Mouse (Mus musculus) stomach, embryonic 15.5 days (tissue): ENCODE data around the gene Spata21. TPM values are rescaled to one million over a fixed set of nuclear protein-coding genes. Genes with fewer than 3 reads are reported as not detected.

Experiments used
- ATAC-seq: fragments of 200-750 bp; cut with Nextera tagmentation; 2 replicates; pipeline ENCODE4 v1.8.0; 2017; ENCODE audit warnings: low read depth, moderate number of reproducible peaks, moderate TSS enrichment; ENCODE audit not compliant: insufficient read depth, low FRiP score
- H3K27ac ChIP-seq: fragments of 300-500 bp; sonication (generic); 2 replicates; pipeline ENCODE4 v1.5.1; 2015; ENCODE audit warnings: mild to moderate bottlenecking, inconsistent platforms
- H3K27me3 ChIP-seq: fragments of 300-500 bp; sonication (generic); replicated peaks from 2 replicates; pipeline ENCODE4 v1.6.1; 2015; ENCODE audit warnings: inconsistent platforms
- H3K36me3 ChIP-seq: fragments of 300-500 bp; sonication (generic); 2 replicates; pipeline ENCODE4 v1.6.1; 2015; ENCODE audit warnings: inconsistent platforms
- H3K4me1 ChIP-seq: fragments of 300-500 bp; sonication (generic); 2 replicates; pipeline ENCODE4 v1.6.1; 2015; ENCODE audit warnings: inconsistent platforms
- H3K4me2 ChIP-seq: fragments of 300-500 bp; sonication (generic); 2 replicates; pipeline ENCODE4 v1.6.1; 2015; ENCODE audit warnings: mild to moderate bottlenecking, inconsistent platforms
- H3K4me3 ChIP-seq: fragments of 300-500 bp; sonication (generic); replicated peaks from 2 replicates; pipeline ENCODE4 v1.5.1; 2015; ENCODE audit warnings: inconsistent platforms
- H3K9ac ChIP-seq: fragments of 300-500 bp; sonication (generic); 2 replicates; pipeline ENCODE4 v1.6.1; 2015; ENCODE audit warnings: inconsistent platforms
- H3K9me3 ChIP-seq: fragments of 300-500 bp; sonication (generic); 2 replicates; pipeline ENCODE4 v1.6.1; 2016; ENCODE audit warnings: inconsistent platforms
- WGBS: fragments of 180-500 bp; shearing (Covaris S2); methylation state at CpG from one replicate; pipeline ENCODE4 v1.1.7; 2015; 5-methylcytosine and 5-hydroxymethylcytosine counted together
- polyA plus RNA-seq: library from polyadenylated mRNA; unstranded; fragments of >200 nt; fragmentation: Nextera tagmentation; extraction: Ambion mirVana; gene quantifications from 2 replicates; pipeline ENCODE4 v1.2.1, GENCODE M21; 2015

The Spata21 gene
- polyA plus RNA-seq, 1 experiment from 2014 or later: 0.15 TPM

DNA sequence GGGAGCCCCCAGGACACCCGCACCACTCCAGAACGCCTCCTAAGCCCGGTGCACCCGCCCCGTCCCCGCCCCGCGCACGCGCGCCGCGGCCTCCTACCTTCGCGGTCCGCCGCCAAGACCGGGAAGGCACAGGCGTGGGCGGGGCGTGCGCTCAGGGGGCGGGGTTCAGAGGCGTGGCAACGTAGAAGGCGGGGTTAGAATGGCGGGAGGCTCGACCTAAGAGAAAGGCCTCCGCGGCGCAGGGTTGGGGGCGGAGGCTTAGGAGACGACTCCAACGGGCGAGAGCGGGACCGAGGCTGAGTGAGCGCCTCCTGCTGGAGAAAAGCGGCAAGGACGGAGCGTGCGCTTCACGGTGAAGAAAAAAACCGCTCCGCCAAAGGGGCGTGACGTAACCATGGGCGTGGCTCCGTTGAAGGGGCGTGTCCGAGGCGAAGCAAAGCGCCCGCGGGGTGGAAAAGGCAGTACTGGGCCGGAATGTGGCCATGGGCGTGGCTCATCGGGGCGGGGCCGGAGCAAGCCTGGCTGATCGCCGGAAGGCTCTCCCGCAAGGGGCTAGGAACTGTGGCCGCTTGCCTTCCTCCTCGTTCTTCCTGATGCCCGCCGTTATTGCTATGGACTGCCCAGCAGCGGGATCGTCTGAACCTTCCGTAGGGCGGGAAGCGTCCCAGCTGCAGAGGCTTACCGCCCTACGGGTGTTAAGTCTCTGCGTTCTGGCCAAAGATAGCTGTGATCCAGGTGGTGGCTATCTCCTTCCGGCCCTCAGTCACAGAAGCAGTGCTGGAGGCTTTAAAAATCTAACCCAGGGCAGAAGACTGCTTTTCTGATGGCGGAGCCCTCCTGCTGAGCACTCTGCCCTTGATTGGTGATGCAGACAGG lies 27.5 kb upstream of the Spata21 start, which contains the start of gene Crocc:
Crocc (minus strand) TSS at position 125 of the 876 bp plus-strand sequence.
- WGBS: under 1% methylated on average over 75 of the region's 77 CpGs
- H3K4me2 ChIP-seq: peak within 1 kb of the TSS; percentile 61

DNA sequence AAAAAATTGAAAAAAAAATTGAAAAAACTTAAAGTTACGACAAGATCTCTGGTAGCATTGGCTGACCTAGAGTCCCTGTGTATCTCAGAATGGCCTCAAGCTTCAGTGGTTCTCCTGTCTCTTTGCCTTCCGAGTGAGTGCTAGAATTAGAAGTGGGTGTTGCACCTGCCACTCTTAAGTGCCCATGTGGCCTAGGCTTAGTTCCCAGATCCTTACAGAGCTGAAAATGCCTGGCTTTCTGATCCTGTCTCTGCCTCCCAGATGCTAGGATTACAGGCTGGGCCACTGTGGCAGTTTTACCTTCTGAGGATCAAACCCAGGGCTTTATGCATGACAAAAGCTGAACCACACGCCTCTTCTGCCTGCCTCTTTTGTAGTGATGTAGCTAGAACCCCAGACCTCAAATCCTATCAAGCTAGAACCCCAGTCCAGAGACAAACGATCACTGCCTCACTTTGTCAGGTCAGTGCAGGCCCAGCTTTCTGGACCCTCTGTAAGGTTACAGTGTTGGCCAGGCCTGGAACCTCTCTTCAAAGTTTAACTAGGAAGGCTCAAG lies 24.0 kb upstream of the Spata21 start:
- ATAC-seq: no peak
- Histone ChIP-seq H3K4me1 (peaks cover 17% of the 10 kb centered on the region), H3K27ac (no peak overlapping the region), H3K9ac (no peak overlapping the region), H3K4me2 (no peak overlapping the region), H3K27me3 (no peaks in the 10 kb centered on the region), H3K9me3 (no peaks in the 10 kb centered on the region), H3K36me3 (peaks cover 34% of the 10 kb centered on the region), H3K4me3 (no peak overlapping the region)
- 83% methylated on average over 4 of the region's 4 CpGs for WGBS

More for the DNA sequence above, 27.5 kb upstream of the Spata21 start, which contains the start of gene Crocc:
- H3K4me3 ChIP-seq: peak within 1 kb of the TSS; percentile 69
- H3K9ac ChIP-seq: peak within 1 kb of the TSS; percentile 78
- peak within 1 kb of the TSS; percentile 94 for H3K27ac ChIP-seq
- H3K36me3 ChIP-seq: 0 out of 2 replicates have a peak, but pooled peaks cover 2% of the 10 kb centered on the region
- H3K9me3 ChIP-seq: no peaks in the 10 kb centered on the region
- ATAC-seq: peak; percentile 95
- H3K4me1 ChIP-seq: peaks cover 14% of the 10 kb centered on the region; the same call in 1 of the 2 replicates
- no peaks in the 10 kb centered on the region for H3K27me3 ChIP-seq

- Histone ChIP-seq H3K9me3 (no peaks in the 10 kb centered on the region), H3K4me1 (peaks cover 8% of the 10 kb centered on the region), H3K4me2 (no peak overlapping the region), H3K9ac (no peak overlapping the region), H3K27ac (no peak overlapping the region; the same call in 1 of the 2 replicates), H3K36me3 (peaks cover 43% of the 10 kb centered on the region), H3K4me3 (no peak overlapping the region), H3K27me3 (no peaks in the 10 kb centered on the region)
- no peak for ATAC-seq
- WGBS: 7% methylated on average over 8 of the region's 8 CpGs
Observed at GRCm38 (mm10) chr4:141065123-141065522, 23.0 kb upstream of the Spata21 start.

DNA sequence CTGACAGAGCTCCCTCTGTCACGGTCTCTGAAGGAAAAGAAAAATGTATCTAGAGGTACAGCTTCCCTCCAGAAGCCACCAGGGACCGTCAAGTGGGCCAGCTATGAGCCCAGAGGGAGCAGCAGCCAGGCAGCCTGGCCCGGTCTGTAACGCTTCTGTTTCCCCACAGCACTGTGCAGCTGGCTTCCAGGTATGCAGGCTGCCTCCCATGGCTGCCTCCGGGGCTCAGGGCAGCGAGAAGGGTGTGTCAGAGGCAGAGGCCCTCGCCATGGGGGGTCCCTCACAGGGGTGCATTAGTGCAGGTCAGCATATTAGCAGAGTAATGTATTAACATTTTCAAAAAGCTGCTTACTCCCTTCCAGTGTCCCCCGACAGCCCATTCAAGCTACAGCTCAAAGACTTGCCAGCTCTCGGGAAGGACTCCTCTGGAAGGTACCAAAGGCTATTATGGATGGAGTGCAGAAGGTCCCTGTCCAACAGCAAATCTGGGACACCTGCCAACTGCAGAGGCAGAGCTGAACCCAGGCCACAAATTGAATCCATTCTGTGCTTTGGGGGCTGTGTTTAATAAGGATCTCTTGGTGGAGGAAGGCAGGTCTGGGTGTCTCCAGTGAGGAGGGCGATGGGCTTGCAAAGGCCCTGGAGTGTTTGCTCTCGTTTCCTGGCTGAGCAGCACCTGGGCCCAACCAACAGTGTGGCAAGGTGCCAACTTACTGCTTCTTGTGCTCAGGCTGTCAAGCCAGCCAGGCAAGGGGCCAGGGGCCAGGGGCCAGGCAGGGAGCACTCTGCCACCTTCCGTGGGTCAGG lies 21.2 kb upstream of the Spata21 start:
- WGBS: 71% methylated on average over 12 of the region's 12 CpGs
- H3K4me3 ChIP-seq: no peak overlapping the region
- H3K27me3 ChIP-seq: no peaks in the 10 kb centered on the region
- H3K9me3 ChIP-seq: no peaks in the 10 kb centered on the region
- no peak for ATAC-seq
- no peak overlapping the region for H3K4me2 ChIP-seq
- peak overlapping the region; percentile 40; the same call in 1 of the 2 replicates for H3K27ac ChIP-seq
- H3K9ac ChIP-seq: no peak overlapping the region
- H3K36me3 ChIP-seq: peaks cover 56% of the 10 kb centered on the region
- H3K4me1 ChIP-seq: peaks cover 8% of the 10 kb centered on the region

DNA sequence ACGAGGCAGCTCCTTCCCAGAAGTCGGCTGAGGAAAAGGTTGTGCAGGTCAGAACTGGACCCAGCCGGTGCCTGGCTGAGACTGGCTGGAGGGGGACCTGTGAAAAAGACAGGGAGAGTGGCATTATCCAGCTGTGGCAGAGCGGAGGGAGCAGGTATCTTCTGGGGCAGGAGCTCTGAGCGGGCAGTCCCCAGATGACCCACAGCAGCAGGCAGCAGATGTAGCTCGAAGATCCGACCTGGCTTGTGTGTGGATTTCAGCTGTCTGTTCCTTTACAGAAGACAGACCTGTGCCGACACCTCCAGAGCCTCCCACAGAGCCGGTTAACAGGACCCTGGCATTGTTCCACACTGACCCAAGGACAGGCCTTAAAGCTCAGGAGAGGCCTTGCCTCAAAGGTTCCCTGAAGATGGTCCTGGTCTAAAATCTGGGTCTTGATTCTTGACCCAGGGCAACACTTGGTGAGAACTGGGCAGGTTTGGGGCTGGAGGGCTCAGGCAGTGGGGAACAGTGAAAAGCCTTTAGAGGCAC lies 20.6 kb upstream of the Spata21 start:
- no peak overlapping the region for H3K9ac ChIP-seq
- no peak for ATAC-seq
- H3K27me3 ChIP-seq: no peaks in the 10 kb centered on the region
- no peak overlapping the region for H3K4me2 ChIP-seq
- WGBS: 81% methylated on average over 9 of the region's 9 CpGs
- H3K4me3 ChIP-seq: no peak overlapping the region
- no peaks in the 10 kb centered on the region for H3K9me3 ChIP-seq
- peak overlapping the region; percentile 40; the same call in 1 of the 2 replicates for H3K27ac ChIP-seq
- H3K36me3 ChIP-seq: peaks cover 61% of the 10 kb centered on the region
- peaks cover 8% of the 10 kb centered on the region for H3K4me1 ChIP-seq

GRCm38 (mm10) chr4:141068655-141069054 lies 19.5 kb upstream of the Spata21 start:
- Histone ChIP-seq H3K9me3 (no peaks in the 10 kb centered on the region), H3K27me3 (no peaks in the 10 kb centered on the region), H3K4me1 (peaks cover 8% of the 10 kb centered on the region), H3K4me3 (no peak overlapping the region), H3K27ac (no peak overlapping the region), H3K9ac (no peak overlapping the region), H3K4me2 (no peak overlapping the region), H3K36me3 (peaks cover 67% of the 10 kb centered on the region)
- 82% methylated on average over 8 of the region's 8 CpGs for WGBS
- peak; percentile 20; the same call in 1 of the 2 replicates for ATAC-seq

DNA sequence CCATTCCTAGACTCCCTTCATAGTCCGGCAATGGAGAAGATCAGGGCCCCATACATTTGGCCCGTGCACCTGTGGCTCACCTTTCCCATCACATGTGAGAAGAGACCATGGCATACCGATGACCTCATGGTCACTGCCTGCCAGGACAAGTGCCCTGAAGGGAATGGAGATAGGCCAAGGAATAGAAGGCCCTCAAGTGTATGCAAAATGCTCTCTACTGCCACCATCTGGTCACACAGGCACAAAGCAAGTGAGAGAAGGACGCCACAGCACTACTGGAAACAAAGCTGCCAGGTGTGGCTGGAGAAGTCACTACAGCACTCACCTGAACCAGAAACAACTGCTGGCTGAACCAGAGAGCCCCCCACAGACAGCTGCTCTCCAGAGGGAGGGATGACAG lies 18.4 kb upstream of the Spata21 start:
- peaks cover 8% of the 10 kb centered on the region for H3K4me1 ChIP-seq
- no peak overlapping the region for H3K27ac ChIP-seq
- no peak for ATAC-seq
- H3K27me3 ChIP-seq: no peaks in the 10 kb centered on the region
- no peak overlapping the region for H3K9ac ChIP-seq
- H3K4me3 ChIP-seq: no peak overlapping the region
- no peaks in the 10 kb centered on the region for H3K9me3 ChIP-seq
- no peak overlapping the region for H3K4me2 ChIP-seq
- peaks cover 67% of the 10 kb centered on the region for H3K36me3 ChIP-seq
- 64% methylated on average over 4 of the region's 4 CpGs for WGBS

DNA sequence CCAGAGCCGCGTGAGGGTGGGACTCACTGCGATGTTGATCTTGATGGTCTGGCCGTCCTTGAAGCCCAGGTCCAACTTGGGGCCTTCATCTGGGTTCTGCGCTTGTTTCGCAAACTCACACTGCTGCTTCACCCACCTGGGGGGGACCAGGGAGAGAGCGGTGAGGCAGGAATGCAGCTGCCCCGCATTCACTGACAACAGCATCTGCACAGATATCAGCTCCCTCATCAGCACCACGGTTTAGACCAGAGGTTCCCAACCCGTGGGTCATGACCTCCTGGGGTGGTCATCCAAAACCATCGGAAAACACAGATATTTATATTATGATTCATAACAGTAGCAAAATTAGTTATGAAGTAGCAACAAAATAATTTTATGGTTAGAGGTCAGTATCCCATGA lies 15.6 kb upstream of the Spata21 start:
- peaks cover 17% of the 10 kb centered on the region for H3K4me1 ChIP-seq
- no peaks in the 10 kb centered on the region for H3K27me3 ChIP-seq
- no peak overlapping the region for H3K9ac ChIP-seq
- H3K9me3 ChIP-seq: no peaks in the 10 kb centered on the region
- 87% methylated on average over 11 of the region's 11 CpGs for WGBS
- no peak overlapping the region for H3K4me3 ChIP-seq
- no peak overlapping the region for H3K27ac ChIP-seq
- no peak overlapping the region for H3K4me2 ChIP-seq
- peaks cover 49% of the 10 kb centered on the region for H3K36me3 ChIP-seq
- ATAC-seq: no peak

DNA sequence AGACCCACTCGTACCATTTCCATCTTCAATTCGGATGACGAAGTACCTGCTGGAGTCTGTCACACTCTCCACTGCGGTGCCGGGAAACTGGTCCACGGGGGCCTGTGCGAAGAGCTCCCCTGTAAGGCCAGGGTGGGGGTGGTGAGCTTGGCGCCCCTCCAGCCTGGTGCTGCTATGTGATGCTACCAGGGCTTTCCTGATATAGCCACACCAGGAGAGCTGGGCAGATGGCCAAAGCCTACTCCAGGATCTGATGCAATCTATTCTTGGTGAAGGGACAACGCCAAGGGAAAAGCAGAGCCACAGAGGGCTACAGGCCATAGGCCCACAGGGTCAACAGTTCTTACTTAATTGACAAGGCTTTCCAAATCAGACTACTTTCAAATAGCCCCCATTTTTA lies 14.5 kb upstream of the Spata21 start:
- no peak overlapping the region for H3K9ac ChIP-seq

GRCm38 (mm10) chr4:141074109-141074508 lies 14.0 kb upstream of the Spata21 start:
- Histone ChIP-seq H3K9me3 (no peaks in the 10 kb centered on the region), H3K4me3 (no peak overlapping the region), H3K4me2 (no peak overlapping the region), H3K36me3 (peaks cover 34% of the 10 kb centered on the region), H3K4me1 (peaks cover 16% of the 10 kb centered on the region), H3K9ac (no peak overlapping the region), H3K27ac (no peak overlapping the region), H3K27me3 (no peaks in the 10 kb centered on the region)
- no peak; the same call in 1 of the 2 replicates for ATAC-seq
- 89% methylated on average over 4 of the region's 4 CpGs for WGBS

More for the DNA sequence above, 14.5 kb upstream of the Spata21 start:
- Histone ChIP-seq H3K4me3 (no peak overlapping the region), H3K4me1 (peaks cover 16% of the 10 kb centered on the region), H3K36me3 (peaks cover 38% of the 10 kb centered on the region), H3K27me3 (no peaks in the 10 kb centered on the region), H3K9me3 (no peaks in the 10 kb centered on the region), H3K27ac (no peak overlapping the region), H3K4me2 (no peak overlapping the region)
- ATAC-seq: no peak
- WGBS: 72% methylated on average over 9 of the region's 9 CpGs

DNA sequence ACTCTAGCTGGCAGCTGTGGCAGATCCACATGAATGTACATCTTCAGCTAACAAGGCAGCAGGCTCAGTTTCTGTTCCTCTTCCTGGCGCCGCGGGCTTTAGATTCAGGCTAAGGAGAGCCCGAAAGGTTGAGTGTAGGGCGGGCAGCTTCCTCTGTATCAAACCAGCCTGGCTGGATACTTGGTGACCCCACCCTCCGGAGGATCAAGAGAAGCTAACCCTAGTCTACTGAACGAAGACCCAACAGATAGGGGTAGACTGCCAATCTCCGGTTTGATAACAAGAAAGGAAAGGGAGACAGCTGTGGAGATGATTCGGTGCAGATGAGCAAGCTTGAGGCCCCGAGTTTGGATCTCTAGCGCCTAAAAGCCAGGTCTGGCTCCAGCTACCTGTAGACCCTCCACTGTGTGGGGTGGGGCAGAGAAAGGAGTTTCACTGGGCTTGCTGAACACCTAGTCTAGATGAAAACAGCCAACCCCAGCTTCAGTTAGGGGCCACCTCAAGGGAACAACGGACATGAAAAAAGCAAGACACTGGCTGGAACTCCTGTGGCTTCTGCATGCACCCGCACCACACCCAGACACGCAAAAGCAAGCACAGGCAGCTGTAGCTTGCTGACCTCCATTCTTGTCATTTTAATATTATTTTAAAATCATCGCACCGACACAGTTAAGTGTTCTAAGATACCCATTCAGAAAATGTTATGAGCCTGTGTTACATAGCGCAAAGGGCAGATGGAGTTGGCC lies 11.2 kb upstream of the Spata21 start:
- WGBS: 69% methylated on average over 17 of the region's 17 CpGs
- Histone ChIP-seq H3K27me3 (no peaks in the 10 kb centered on the region), H3K36me3 (peaks cover 11% of the 10 kb centered on the region; the same call in 1 of the 2 replicates), H3K9me3 (no peaks in the 10 kb centered on the region), H3K4me1 (peaks cover 16% of the 10 kb centered on the region), H3K4me3 (peak overlapping the region; percentile 93), H3K27ac (peak overlapping the region; percentile 46; the same call in 1 of the 2 replicates), H3K9ac (0 out of 2 replicates have a peak overlapping the region, but pooled peaks have one; percentile 93), H3K4me2 (peak overlapping the region; percentile 76)
- no peak for ATAC-seq
